Mouse (Mus musculus) kidney, embryonic 14.5 days (tissue): ENCODE data around the gene Gm26938. TPM values are rescaled to one million over a fixed set of nuclear protein-coding genes. Genes with fewer than 3 reads are reported as not detected.

ENCODE experiments used
- ATAC-seq: fragments of 200-750 bp; cut with Nextera tagmentation; 2 replicates; pipeline ENCODE4 v1.8.0; 2017; ENCODE audit warnings: moderate number of reproducible peaks, mild to moderate bottlenecking, moderate TSS enrichment, moderate library complexity; ENCODE audit not compliant: low FRiP score, low TSS enrichment
- H3K27ac ChIP-seq: fragments of 300-500 bp; sonication (generic); 2 replicates; pipeline ENCODE4 v1.5.1; 2014; ENCODE audit warnings: low read depth, mild to moderate bottlenecking, low read length, moderate library complexity, mixed read lengths
- H3K27me3 ChIP-seq: fragments of 300-500 bp; sonication (generic); 2 replicates; pipeline ENCODE4 v1.6.1; 2014; ENCODE audit warnings: mild to moderate bottlenecking, low read length; ENCODE audit not compliant: control insufficient read depth, insufficient read depth
- H3K36me3 ChIP-seq: fragments of 300-500 bp; sonication (generic); 2 replicates; pipeline ENCODE4 v1.6.1; 2014; ENCODE audit warnings: low read length, mixed read lengths; ENCODE audit not compliant: control insufficient read depth, insufficient read depth
- H3K4me1 ChIP-seq: fragments of 300-500 bp; sonication (generic); 2 replicates; pipeline ENCODE4 v1.6.1; 2014; ENCODE audit warnings: low read length, mixed read lengths; ENCODE audit not compliant: control insufficient read depth, insufficient read depth
- H3K4me2 ChIP-seq: fragments of 300-500 bp; sonication (generic); replicated peaks from 2 replicates; pipeline ENCODE4 v1.6.1; 2014; ENCODE audit warnings: low read depth, mild to moderate bottlenecking, low read length
- H3K4me3 ChIP-seq: fragments of 300-500 bp; sonication (generic); 2 replicates; pipeline ENCODE4 v1.5.1; 2014; ENCODE audit warnings: mild to moderate bottlenecking, low read length
- H3K9ac ChIP-seq: fragments of 300-500 bp; sonication (generic); 2 replicates; pipeline ENCODE4 v1.6.1; 2014; ENCODE audit warnings: low read depth, mild to moderate bottlenecking, low read length, moderate library complexity
- H3K9me3 ChIP-seq: fragments of 300-500 bp; sonication (generic); 2 replicates; pipeline ENCODE4 v1.6.1; 2016; ENCODE audit warnings: low read length; ENCODE audit not compliant: control insufficient read depth
- WGBS: fragments of 180-500 bp; shearing (Covaris S2); extraction: QIAGEN DNeasy Blood & Tissue Kit; methylation state at CpG from one replicate; pipeline ENCODE4 v1.1.7; 2014; 5-methylcytosine and 5-hydroxymethylcytosine counted together
- polyA plus RNA-seq: library from polyadenylated mRNA; unstranded; fragments of >200 nt; fragmentation: Nextera tagmentation; extraction: Ambion mirVana; gene quantifications from 2 replicates; pipeline ENCODE4 v1.2.1, GENCODE M21; 2014

Gm26938 gene
- polyA plus RNA-seq, 1 experiment from 2014 or later = not detected

- H3K4me1 ChIP-seq = peaks cover 29% of the 10 kb centered on the region
- H3K4me3 ChIP-seq = no peak overlapping the region
- no peaks in the 10 kb centered on the region for H3K27me3 ChIP-seq
- H3K36me3 ChIP-seq = no peaks in the 10 kb centered on the region
- no peak overlapping the region for H3K9ac ChIP-seq
- no peak overlapping the region for H3K27ac ChIP-seq
- H3K9me3 ChIP-seq = no peaks in the 10 kb centered on the region
- H3K4me2 ChIP-seq = 0 out of 2 replicates have a peak overlapping the region, but pooled peaks have one; percentile 13
- 38% methylated on average over 11 of the region's 11 CpGs for WGBS
- no peak for ATAC-seq
Observed at GRCm38 (mm10) chr5:139793338-139794089, 32.7 kb downstream of the Gm26938 start.

GRCm38 (mm10) chr5:139792966-139793337, 33.3 kb downstream of the Gm26938 start:
- no peaks in the 10 kb centered on the region for H3K36me3 ChIP-seq
- no peak overlapping the region for H3K9ac ChIP-seq
- 53% methylated on average over 3 of the region's 3 CpGs for WGBS
- no peaks in the 10 kb centered on the region for H3K9me3 ChIP-seq
- H3K4me3 ChIP-seq = no peak overlapping the region
- H3K27me3 ChIP-seq = no peaks in the 10 kb centered on the region
- peaks cover 24% of the 10 kb centered on the region for H3K4me1 ChIP-seq
- no peak for ATAC-seq
- H3K27ac ChIP-seq = no peak overlapping the region
- H3K4me2 ChIP-seq = no peak overlapping the region

GRCm38 (mm10) chr5:139792159-139792775, 33.9 kb downstream of the Gm26938 start:
- Histone ChIP-seq H3K4me2 (peak overlapping the region; percentile 100), H3K36me3 (no peaks in the 10 kb centered on the region), H3K9me3 (no peaks in the 10 kb centered on the region), H3K27ac (no peak overlapping the region), H3K9ac (peak overlapping the region; percentile 77; the same call in 1 of the 2 replicates), H3K4me3 (peak overlapping the region; percentile 87), H3K27me3 (no peaks in the 10 kb centered on the region), H3K4me1 (peaks cover 17% of the 10 kb centered on the region)
- ATAC-seq = no peak
- 16% methylated on average over 11 of the region's 11 CpGs for WGBS

- no peaks in the 10 kb centered on the region for H3K36me3 ChIP-seq
- peak within 1 kb of the TSS; percentile 77 for H3K9ac ChIP-seq
- H3K4me1 ChIP-seq = peaks cover 9% of the 10 kb centered on the region
- peak within 1 kb of the TSS; percentile 100 for H3K4me2 ChIP-seq
- H3K9me3 ChIP-seq = no peaks in the 10 kb centered on the region
- peak; percentile 91 for ATAC-seq
- peak within 1 kb of the TSS; percentile 55; the same call in 1 of the 2 replicates for H3K27ac ChIP-seq
- H3K4me3 ChIP-seq = peak within 1 kb of the TSS; percentile 87
- H3K27me3 ChIP-seq = no peaks in the 10 kb centered on the region
- under 1% methylated on average over 82 of the region's 92 CpGs for WGBS
Observed at GRCm38 (mm10) chr5:139791227-139792158, 34.7 kb downstream of the Gm26938 start, which contains the start of gene Mafk. Gene Mafk, plus strand, starts transcription at chr5:139791513.

- no peak for ATAC-seq
- Histone ChIP-seq H3K4me3 (no peak overlapping the region), H3K27me3 (no peaks in the 10 kb centered on the region), H3K27ac (no peak overlapping the region), H3K4me1 (no peaks in the 10 kb centered on the region; the same call in 1 of the 2 replicates), H3K9me3 (no peaks in the 10 kb centered on the region), H3K36me3 (no peaks in the 10 kb centered on the region), H3K9ac (no peak overlapping the region), H3K4me2 (no peak overlapping the region)
- WGBS = 50% methylated on average over 4 of the region's 4 CpGs
Observed at GRCm38 (mm10) chr5:139789466-139789865, 36.7 kb downstream of the Gm26938 start.

GRCm38 (mm10) chr5:139781406-139781805, 44.8 kb downstream of the Gm26938 start:
- 50% methylated on average over 8 of the region's 8 CpGs for WGBS
- H3K4me3 ChIP-seq = no peak overlapping the region
- H3K9ac ChIP-seq = no peak overlapping the region
- H3K4me2 ChIP-seq = no peak overlapping the region
- no peak for ATAC-seq
- H3K27me3 ChIP-seq = no peaks in the 10 kb centered on the region
- H3K9me3 ChIP-seq = no peaks in the 10 kb centered on the region
- H3K27ac ChIP-seq = no peak overlapping the region
- no peaks in the 10 kb centered on the region for H3K36me3 ChIP-seq
- no peaks in the 10 kb centered on the region for H3K4me1 ChIP-seq

GRCm38 (mm10) chr5:139776966-139777365, 49.2 kb downstream of the Gm26938 start:
- H3K36me3 ChIP-seq = peaks cover 18% of the 10 kb centered on the region
- no peaks in the 10 kb centered on the region for H3K27me3 ChIP-seq
- no peak overlapping the region for H3K4me3 ChIP-seq
- no peak overlapping the region for H3K9ac ChIP-seq
- no peak overlapping the region for H3K27ac ChIP-seq
- ATAC-seq = no peak
- 80% methylated on average over 5 of the region's 5 CpGs for WGBS
- no peaks in the 10 kb centered on the region for H3K9me3 ChIP-seq
- 0 out of 2 replicates have a peak, but pooled peaks cover 7% of the 10 kb centered on the region for H3K4me1 ChIP-seq
- no peak overlapping the region for H3K4me2 ChIP-seq

- Histone ChIP-seq H3K27ac (peak within 1 kb of the TSS; percentile 37; the same call in 1 of the 2 replicates), H3K9ac (peak within 1 kb of the TSS; percentile 89), H3K36me3 (peaks cover 34% of the 10 kb centered on the region), H3K4me3 (peak within 1 kb of the TSS; percentile 98), H3K4me2 (peak within 1 kb of the TSS; percentile 91), H3K27me3 (no peaks in the 10 kb centered on the region), H3K4me1 (0 out of 2 replicates have a peak, but pooled peaks cover 7% of the 10 kb centered on the region), H3K9me3 (no peaks in the 10 kb centered on the region)
- peak; percentile 89 for ATAC-seq
- under 1% methylated on average over 55 of the region's 55 CpGs for WGBS
Observed at GRCm38 (mm10) chr5:139775216-139775926, 50.8 kb downstream of the Gm26938 start, which contains the start of gene Ints1. Gene Ints1, minus strand, starts transcription at chr5:139775674.
